Mouse (Mus musculus) lung, adult 2 months (tissue): ENCODE data around the gene Armh3. TPM values are rescaled to one million over a fixed set of nuclear protein-coding genes. Genes with fewer than 3 reads are reported as not detected.

Source experiments
- DNase-seq: peaks from one replicate; pipeline ENCODE4 v3.0.0; 2022
- H3K4me1 ChIP-seq: fragments of 200-500 bp; 2 replicates; pipeline ENCODE4 v1.6.1; 2011; ENCODE audit warnings: low read length; ENCODE audit not compliant: control insufficient read depth, insufficient read depth
- H3K4me3 ChIP-seq: fragments of 200-500 bp; replicated peaks from 2 replicates; pipeline ENCODE3; 2011; ENCODE audit warnings: low read depth, mild to moderate bottlenecking, control low read depth, low read length; ENCODE audit errors: extremely low read depth
- CTCF ChIP-seq: fragments of 200-500 bp; IDR thresholded peaks from 2 replicates; pipeline ENCODE4 v1.5.1; 2011; ENCODE audit warnings: mild to moderate bottlenecking, low read length, control low read depth; ENCODE audit not compliant: insufficient read depth
- POLR2A ChIP-seq: fragments of 200-500 bp; IDR thresholded peaks from 2 replicates; pipeline ENCODE4 v1.6.1; 2011; ENCODE audit warnings: low read depth, mild to moderate bottlenecking, control low read depth, low read length, borderline replicate concordance; ENCODE audit errors: extremely low read depth
- WGBS: fragments of 180-500 bp; shearing (Covaris S2); methylation state at CpG from one replicate; pipeline ENCODE4 v1.1.7; 2018; 5-methylcytosine and 5-hydroxymethylcytosine counted together
- polyA plus RNA-seq: library from polyadenylated mRNA; depleted of rRNA; stranded (reverse); fragments of >200 nt; gene quantifications from 2 replicates; pipeline ENCODE4 v1.2.3, GENCODE M21; 2012

The Armh3 gene
- polyA plus RNA-seq, 1 experiment: 9.5 TPM

GRCm38 (mm10) chr19:45916461-45916860 is 81.8 kb downstream of the Armh3 start:
- WGBS: 80% methylated on average over 4 of the region's 4 CpGs
- Histone ChIP-seq H3K4me3 (no peak overlapping the region), H3K4me1 (no peaks in the 10 kb centered on the region)
- no peak for DNase-seq
- TF ChIP-seq CTCF (no peak), POLR2A (no peak)

DNA sequence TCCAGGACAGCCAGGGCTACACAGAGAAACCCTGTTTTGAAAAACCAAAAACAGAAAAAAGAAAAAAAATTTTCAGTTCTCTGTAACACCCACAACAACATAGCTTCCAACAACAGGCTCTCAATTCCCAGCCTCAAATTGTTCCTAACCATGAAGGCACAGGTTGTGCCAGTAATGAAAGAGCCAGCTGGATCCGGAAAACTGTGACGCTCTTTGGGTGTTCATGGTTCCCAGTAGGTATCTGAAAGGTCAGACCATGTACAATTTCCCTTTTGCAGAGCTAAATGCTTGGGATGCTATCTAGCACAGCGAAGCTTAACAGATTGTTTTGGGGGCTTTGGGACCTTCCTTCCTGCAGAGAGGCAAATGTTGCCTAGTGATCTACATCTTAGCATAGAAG is 82.3 kb downstream of the Armh3 start:
- no peak for DNase-seq
- Histone ChIP-seq H3K4me3 (no peak overlapping the region), H3K4me1 (no peaks in the 10 kb centered on the region)
- 87% methylated on average over 3 of the region's 3 CpGs for whole genome bisulfite sequencing
- TF ChIP-seq POLR2A (no peak), CTCF (no peak)

DNA sequence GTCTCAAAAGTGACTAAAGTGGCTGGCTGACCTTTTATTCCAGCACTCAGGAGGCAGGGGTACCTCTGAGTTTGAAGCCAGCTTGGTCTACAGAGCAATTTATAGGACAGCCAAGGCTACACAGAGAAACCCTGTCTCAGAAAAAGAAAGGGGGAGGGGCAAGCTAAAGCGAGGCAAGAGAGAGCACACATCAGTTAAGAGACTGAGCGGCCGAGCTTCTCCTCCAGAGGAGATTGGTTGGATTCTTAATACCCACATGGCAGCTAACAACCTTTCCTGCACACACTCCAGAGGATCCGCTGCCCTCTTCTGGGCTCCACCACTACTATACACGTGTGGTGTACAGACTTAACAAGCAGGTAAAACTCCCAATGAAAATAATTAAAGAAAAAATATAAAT is 85.3 kb downstream of the Armh3 start:
- TF ChIP-seq CTCF: no peak
- no peak for TF ChIP-seq POLR2A
- 64% methylated on average over 5 of the region's 5 CpGs for WGBS
- no peak overlapping the region for H3K4me3 ChIP-seq

DNA sequence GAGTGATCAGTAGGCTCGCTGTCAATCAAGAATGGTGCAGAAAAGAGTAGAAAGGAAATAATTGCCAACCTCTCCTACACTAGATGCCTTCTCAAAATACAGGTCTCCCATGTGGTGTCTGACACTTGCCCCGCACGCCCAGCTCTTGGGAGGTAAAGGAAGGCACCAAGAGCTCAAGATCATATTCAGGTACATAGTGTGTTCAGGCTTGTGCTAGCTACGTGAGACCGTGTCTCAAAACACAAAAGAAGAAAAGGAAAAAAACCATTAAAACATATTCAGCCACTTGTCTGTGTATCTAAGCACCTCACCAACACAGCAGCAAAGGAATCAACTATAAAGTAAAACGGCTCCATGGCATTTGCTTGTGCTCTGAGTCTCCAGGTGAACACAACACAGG is 85.9 kb downstream of the Armh3 start:
- no peaks in the 10 kb centered on the region for H3K4me1 ChIP-seq
- TF ChIP-seq CTCF (no peak), POLR2A (no peak)
- 91% methylated on average over 6 of the region's 6 CpGs for WGBS
- DNase-seq: no peak
- H3K4me3 ChIP-seq: no peak overlapping the region

More for the DNA sequence above, 85.3 kb downstream of the Armh3 start:
- H3K4me1 ChIP-seq: no peaks in the 10 kb centered on the region
- DNase-seq: no peak

DNA sequence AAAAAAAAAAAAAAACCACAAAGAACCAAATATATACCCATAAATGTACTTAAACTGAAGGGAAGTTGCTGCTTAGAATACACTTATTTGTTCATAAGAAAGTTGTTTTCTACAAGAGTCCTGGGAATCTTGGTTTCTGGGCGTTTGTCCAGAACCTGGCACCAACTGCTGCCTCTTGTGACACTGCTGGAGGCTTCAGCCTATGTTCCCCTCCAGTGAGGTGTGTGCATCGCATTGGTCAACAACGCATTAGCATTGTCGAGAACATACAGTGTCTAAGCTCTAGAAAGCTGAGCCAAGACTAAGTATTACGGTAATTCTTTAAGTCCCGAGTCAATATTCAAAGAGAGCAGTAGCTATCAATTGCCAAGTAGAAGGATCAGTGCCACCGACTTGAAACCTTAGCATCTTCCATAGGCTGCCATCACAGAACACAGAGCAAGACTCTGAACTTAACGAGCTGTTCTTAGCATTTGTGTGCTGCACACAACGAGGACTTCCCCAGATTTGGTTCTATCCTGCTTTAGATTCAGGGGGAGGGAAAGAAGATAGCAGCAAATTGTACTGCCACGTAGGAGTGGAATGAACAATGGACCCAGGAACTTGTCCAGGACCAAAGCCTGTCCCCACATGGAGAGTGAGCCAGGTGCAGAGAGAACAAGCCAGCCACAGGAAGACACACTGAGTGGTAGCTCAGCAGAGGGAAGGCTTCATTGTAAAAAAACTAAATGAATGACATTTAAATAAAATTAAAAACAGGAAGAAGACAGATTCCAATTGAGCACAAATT is 86.9 kb downstream of the Armh3 start:
- DNase-seq: no peak
- Histone ChIP-seq H3K4me1 (no peaks in the 10 kb centered on the region), H3K4me3 (no peak overlapping the region)
- WGBS: 77% methylated on average over 10 of the region's 10 CpGs
- no peak for TF ChIP-seq CTCF
- no peak for TF ChIP-seq POLR2A

GRCm38 (mm10) chr19:45908246-45908645 is 90.0 kb downstream of the Armh3 start:
- Histone ChIP-seq H3K4me3 (no peak overlapping the region), H3K4me1 (no peaks in the 10 kb centered on the region)
- no peak for DNase-seq
- TF ChIP-seq POLR2A (no peak), CTCF (no peak)
- 99% methylated on average over 3 of the region's 3 CpGs for WGBS

GRCm38 (mm10) chr19:45907416-45907815 is 90.9 kb downstream of the Armh3 start:
- H3K4me3 ChIP-seq: no peak overlapping the region
- TF ChIP-seq CTCF: no peak
- no peak for TF ChIP-seq POLR2A
- 95% methylated on average over 6 of the region's 6 CpGs for WGBS

GRCm38 (mm10) chr19:45903861-45904260 is 94.4 kb downstream of the Armh3 start:
- Histone ChIP-seq H3K4me1 (no peaks in the 10 kb centered on the region), H3K4me3 (no peak overlapping the region)
- 87% methylated on average over 3 of the region's 3 CpGs for WGBS
- no peak for DNase-seq
- TF ChIP-seq CTCF: no peak
- no peak for TF ChIP-seq POLR2A

More at GRCm38 (mm10) chr19:45907416-45907815, 90.9 kb downstream of the Armh3 start:
- no peak for DNase-seq
- no peaks in the 10 kb centered on the region for H3K4me1 ChIP-seq

- Histone ChIP-seq H3K4me1 (no peaks in the 10 kb centered on the region), H3K4me3 (no peak overlapping the region)
- 80% methylated on average over 8 of the region's 8 CpGs for WGBS
- no peak for DNase-seq
- no peak for TF ChIP-seq POLR2A
Measured at GRCm38 (mm10) chr19:45902390-45903035, 95.8 kb downstream of the Armh3 start.

- 87% methylated on average over 5 of the region's 5 CpGs for WGBS
- DNase-seq: no peak
- TF ChIP-seq POLR2A: no peak
- TF ChIP-seq CTCF: no peak
- H3K4me3 ChIP-seq: no peak overlapping the region
- no peaks in the 10 kb centered on the region for H3K4me1 ChIP-seq
Measured at GRCm38 (mm10) chr19:45900836-45901235, 97.5 kb downstream of the Armh3 start.

DNA sequence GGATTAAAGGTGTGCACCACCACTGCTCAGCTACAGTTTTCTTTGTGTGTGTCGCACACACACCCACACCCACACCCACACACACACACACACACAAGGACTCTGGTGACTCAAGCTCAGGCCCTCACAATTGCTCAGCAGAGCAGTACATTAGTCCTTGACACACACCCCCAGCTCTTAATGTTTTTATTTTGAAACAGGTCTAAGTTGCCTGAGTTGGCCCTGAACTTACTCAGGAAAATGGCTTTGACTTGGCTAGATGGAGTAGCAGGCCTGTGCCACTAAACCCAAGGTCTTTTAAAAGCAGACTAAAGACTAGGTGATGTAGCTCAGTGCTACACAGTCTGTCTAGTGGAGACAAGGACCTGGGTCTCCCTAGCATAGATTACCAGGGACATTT is 102.6 kb downstream of the Armh3 start:
- 88% methylated on average over 1 of the region's 1 CpGs for WGBS
- H3K4me1 ChIP-seq: no peaks in the 10 kb centered on the region
- TF ChIP-seq POLR2A (no peak), CTCF (no peak)
- H3K4me3 ChIP-seq: no peak overlapping the region
- DNase-seq: no peak
